Mouse (Mus musculus) forebrain, embryonic 15.5 days (tissue): ENCODE measurements around the gene Rasa4. TPM values are rescaled to one million over a fixed set of nuclear protein-coding genes. Genes with fewer than 3 reads are reported as not detected.
"Not testable (repeated sequence)": the region's sequence is repeated elsewhere in the genome, so short reads cannot be mapped to it uniquely, and the experiment has no call there.

Experiments
- ATAC-seq: fragments of 200-750 bp; cut with Nextera tagmentation; replicated peaks from 2 replicates; pipeline ENCODE4 v1.8.0; 2017; ENCODE audit warnings: mild to moderate bottlenecking, moderate TSS enrichment, moderate library complexity
- H3K27ac ChIP-seq: fragments of 300-500 bp; sonication (generic); replicated peaks from 2 replicates; pipeline ENCODE4 v1.5.1; 2015; ENCODE audit warnings: mild to moderate bottlenecking, inconsistent platforms
- H3K27me3 ChIP-seq: fragments of 300-500 bp; sonication (generic); 2 replicates; pipeline ENCODE4 v1.6.1; 2015; ENCODE audit warnings: inconsistent platforms
- H3K36me3 ChIP-seq: fragments of 300-500 bp; sonication (generic); 2 replicates; pipeline ENCODE4 v1.6.1; 2015; ENCODE audit warnings: mild to moderate bottlenecking, inconsistent platforms
- H3K4me1 ChIP-seq: fragments of 300-500 bp; sonication (generic); 2 replicates; pipeline ENCODE4 v1.6.1; 2015; ENCODE audit warnings: inconsistent platforms
- H3K4me2 ChIP-seq: fragments of 300-500 bp; sonication (generic); replicated peaks from 2 replicates; pipeline ENCODE4 v1.6.1; 2015; ENCODE audit warnings: mild to moderate bottlenecking, inconsistent platforms
- H3K4me3 ChIP-seq: fragments of 300-500 bp; sonication (generic); 2 replicates; pipeline ENCODE4 v1.5.1; 2015; ENCODE audit warnings: mild to moderate bottlenecking, inconsistent platforms
- H3K9ac ChIP-seq: fragments of 300-500 bp; sonication (generic); replicated peaks from 2 replicates; pipeline ENCODE4 v1.6.1; 2015; ENCODE audit warnings: mild to moderate bottlenecking, inconsistent platforms
- H3K9me3 ChIP-seq: fragments of 300-500 bp; sonication (generic); 2 replicates; pipeline ENCODE4 v1.6.1; 2016; ENCODE audit warnings: inconsistent platforms
- WGBS: fragments of 180-500 bp; shearing (Covaris S2); methylation state at CpG from one replicate; pipeline ENCODE4 v1.1.7; 2015; ENCODE audit warnings: mixed read lengths; 5-methylcytosine and 5-hydroxymethylcytosine counted together
- microRNA-seq: library from miRNA; unstranded; fragments of <30 nt; microRNA quantifications from one replicate; pipeline ENCODE4, GENCODE M21; 2016
- polyA plus RNA-seq: library from polyadenylated mRNA; unstranded; fragments of >200 nt; fragmentation: Nextera tagmentation; extraction: Ambion mirVana; gene quantifications from 2 replicates; pipeline ENCODE4 v1.2.1, GENCODE M21; 2015

Gene Rasa4
- polyA plus RNA-seq, 1 experiment from 2014 or later: 6.3 TPM

DNA sequence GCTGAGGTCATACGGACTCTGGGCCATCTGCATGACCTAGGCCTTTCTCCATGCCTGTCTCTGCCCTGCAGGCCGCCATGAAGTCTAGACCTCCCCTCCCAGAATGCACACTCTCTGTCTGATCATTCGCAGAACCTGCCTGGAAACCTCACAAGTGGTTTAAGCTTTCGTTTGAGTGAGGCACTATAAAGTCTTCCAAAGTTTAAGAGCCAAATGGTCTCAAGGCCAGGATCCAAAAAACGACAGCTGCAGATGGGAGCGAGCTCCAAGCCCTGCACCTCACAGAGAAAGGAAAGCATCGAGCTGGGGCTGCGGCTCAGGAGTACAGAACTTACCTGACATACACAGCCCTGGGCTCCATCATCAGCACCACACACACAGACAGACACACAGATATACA is 68.6 kb downstream of the Rasa4 start:
- ATAC-seq: no peak
- H3K9ac ChIP-seq: no peak overlapping the region
- H3K27ac ChIP-seq: no peak overlapping the region
- no peak overlapping the region for H3K4me3 ChIP-seq
- 77% methylated on average over 8 of the region's 8 CpGs for WGBS
- H3K36me3 ChIP-seq: no peaks in the 10 kb centered on the region
- no peak overlapping the region for H3K4me2 ChIP-seq
- H3K4me1 ChIP-seq: no peaks in the 10 kb centered on the region
- H3K9me3 ChIP-seq: no peaks in the 10 kb centered on the region
- no peaks in the 10 kb centered on the region for H3K27me3 ChIP-seq

DNA sequence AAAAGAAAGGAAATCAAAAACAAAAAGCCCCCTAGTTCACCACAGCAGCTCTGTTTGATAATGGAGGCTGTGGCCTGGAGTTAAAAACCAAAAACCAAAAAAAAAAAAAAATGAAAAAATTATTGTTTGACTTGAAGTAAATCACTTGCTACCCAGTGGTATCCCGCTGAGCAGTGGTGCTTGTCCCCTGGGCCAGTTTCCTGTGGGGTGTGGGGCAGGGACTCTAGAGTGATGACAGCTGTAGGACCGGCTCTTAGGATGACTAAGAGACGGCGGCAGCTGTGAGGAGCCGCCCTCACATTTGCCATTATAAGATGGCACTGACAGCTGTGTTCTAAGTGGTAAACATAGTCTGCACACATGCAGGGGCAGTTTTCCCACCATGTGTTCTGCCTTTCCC is 71.7 kb downstream of the Rasa4 start:
- Histone ChIP-seq H3K9me3 (no peaks in the 10 kb centered on the region), H3K36me3 (no peaks in the 10 kb centered on the region), H3K9ac (no peak overlapping the region), H3K27me3 (no peaks in the 10 kb centered on the region), H3K4me1 (no peaks in the 10 kb centered on the region), H3K27ac (no peak overlapping the region), H3K4me2 (no peak overlapping the region), H3K4me3 (no peak overlapping the region)
- WGBS: 90% methylated on average over 5 of the region's 5 CpGs
- no peak for ATAC-seq

DNA sequence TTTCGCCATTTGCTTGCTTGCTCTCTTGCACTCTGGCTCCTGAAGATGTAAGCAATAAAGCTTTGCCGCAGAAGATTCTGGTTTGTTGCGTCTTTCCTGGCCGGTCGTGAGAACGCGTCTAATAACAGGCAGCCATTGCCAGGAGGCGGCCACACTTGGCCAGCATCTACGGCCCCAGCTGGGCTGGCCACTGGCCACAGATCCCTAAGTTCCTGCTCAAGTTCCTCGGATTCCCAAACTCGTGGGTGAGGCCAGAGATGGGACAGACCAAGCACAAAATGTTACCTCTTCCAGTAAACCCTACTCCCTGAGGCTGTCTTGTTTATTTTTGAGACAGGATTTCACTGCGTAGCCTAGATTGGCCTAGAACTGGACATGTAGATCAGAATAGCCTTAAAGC is 76.4 kb downstream of the Rasa4 start:
- H3K36me3 ChIP-seq, H3K4me2 ChIP-seq, H3K9me3 ChIP-seq, H3K4me3 ChIP-seq, H3K27ac ChIP-seq, H3K27me3 ChIP-seq, H3K9ac ChIP-seq, H3K4me1 ChIP-seq, ATAC-seq: not testable (repeated sequence)
- WGBS: 88% methylated on average over 11 of the region's 12 CpGs

Small RNA genes within 50 kb of the gene (microRNA-seq; reads per million reads assigned to microRNA genes)
- not detected for gene Mir7035

Other genes starting within 250 kb of the Rasa4 start
- gene Hspb1, start 196.0 kb upstream of the Rasa4 start, polyA plus RNA-seq: 6.2 and 6.5 TPM in 2 replicates
- 664 and 720 TPM in 2 replicates for gene Ywhag, start 149.3 kb upstream of the Rasa4 start, polyA plus RNA-seq
- 0.87 and 1.2 TPM in 2 replicates for gene Ssc4d, start 109.4 kb upstream of the Rasa4 start, polyA plus RNA-seq
- not detected in 2 replicates for gene Zp3, start 103.8 kb upstream of the Rasa4 start, polyA plus RNA-seq
- 26.6 and 27.6 TPM in 2 replicates for gene Dtx2, start 89.1 kb upstream of the Rasa4 start, polyA plus RNA-seq
- not detected in 2 replicates for gene Upk3b, start 45.4 kb upstream of the Rasa4 start, polyA plus RNA-seq
- gene Upk3bl, start 29.4 kb upstream of the Rasa4 start, polyA plus RNA-seq: not detected in 2 replicates
- 230 and 234 TPM in 2 replicates for gene Polr2j, start 32.7 kb downstream of the Rasa4 start, polyA plus RNA-seq
- 36.8 and 36.9 TPM in 2 replicates for gene Lrwd1, start 52.2 kb downstream of the Rasa4 start, polyA plus RNA-seq
- 18.4 and 19.5 TPM in 2 replicates for gene Alkbh4, start 52.2 kb downstream of the Rasa4 start, polyA plus RNA-seq
- 35.0 and 39.1 TPM in 2 replicates for gene Orai2, start 86.8 kb downstream of the Rasa4 start, polyA plus RNA-seq
- gene Prkrip1, start 115.0 kb downstream of the Rasa4 start, polyA plus RNA-seq: 58.5 and 65.9 TPM in 2 replicates
- 29.0 and 30.0 TPM in 2 replicates for gene Sh2b2, start 162.6 kb downstream of the Rasa4 start, polyA plus RNA-seq